In the genomic region with DNA sequence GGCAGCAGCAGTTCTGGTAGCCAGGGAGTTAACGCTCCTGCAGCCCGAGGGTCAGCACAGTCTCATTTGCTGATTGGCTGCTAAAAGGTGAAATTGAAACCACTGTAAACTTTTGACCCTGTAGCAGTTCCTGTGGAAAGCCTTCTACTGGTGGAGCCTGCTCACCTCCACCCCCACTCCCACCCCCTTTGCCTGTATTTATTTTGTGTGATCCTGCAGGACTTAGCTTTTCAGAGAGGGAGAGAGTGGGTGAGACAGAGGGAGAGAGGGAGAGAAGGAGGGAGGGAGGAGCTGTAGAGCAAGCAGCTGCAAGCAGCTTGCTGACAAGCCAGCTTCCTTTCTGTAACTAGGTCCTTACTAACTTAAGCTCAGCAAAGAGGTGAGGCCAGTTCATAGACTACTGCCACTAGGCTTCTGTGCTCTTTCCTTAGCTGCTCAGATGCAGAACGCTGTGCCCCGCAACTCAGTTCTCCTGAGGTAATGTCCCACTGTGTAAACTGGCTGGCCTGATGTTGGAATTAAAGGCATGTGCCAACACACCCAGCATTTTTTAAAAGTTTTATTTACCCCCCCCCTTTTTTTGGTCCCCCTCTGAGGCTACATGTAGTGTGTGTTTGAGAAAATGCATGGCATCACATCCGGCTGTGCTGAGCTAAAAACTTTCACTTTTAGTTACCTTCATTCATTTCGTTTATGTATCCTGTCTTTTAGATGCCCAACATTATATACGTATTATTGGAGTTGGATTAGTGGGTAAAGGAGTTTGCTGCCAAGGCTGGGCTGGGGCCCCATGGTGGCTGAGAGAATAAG, we compare ENCODE assay signal across 7 mouse cellular contexts. TPM values are rescaled to one million over a fixed set of nuclear protein-coding genes. Genes with fewer than 3 reads are reported as not detected.
DNase-seq lines count a peak whose midpoint lies in the region; ATAC-seq and TF ChIP-seq lines count a peak whose summit lies in the region.

No protein-coding gene starts in this region.

- in situ Hi-C loops in Patski (cut with MboI; ENCODE audit: low pct_unique_long_range_greater_than_20kb), result no loop called here

- H3K9me3 ChIP-seq in intestine, postnatal 0 days (ENCODE audit: control insufficient read depth), result no peaks in the 10 kb centered on the region
- H3K9me3 ChIP-seq in liver, postnatal 0 days (ENCODE audit: low read length), result no peaks in the 10 kb centered on the region
- H3K9me3 ChIP-seq in neural tube, embryonic 12.5 days, result no peaks in the 10 kb centered on the region

- TF ChIP-seq CTCF in Patski (IDR thresholded peaks at IDR 0.05), result no peak
- peak; percentile 21; the same call in 1 of the 2 replicates for TF ChIP-seq CTCF in intestine, postnatal 0 days (IDR thresholded peaks at IDR 0.05; ENCODE audit: low read depth)
- no peak for TF ChIP-seq CTCF in liver, postnatal 0 days (IDR thresholded peaks at IDR 0.05; ENCODE audit: low read depth)

- H3K9ac ChIP-seq in intestine, postnatal 0 days (ENCODE audit: low read depth, low read length), result peak overlapping the region; percentile 31; the same call in 1 of the 2 replicates
- H3K9ac ChIP-seq in liver, postnatal 0 days (replicated peaks), result no peak overlapping the region; the same call in 1 of the 2 replicates
- peak overlapping the region; percentile 38; the same call in 1 of the 2 replicates for H3K9ac ChIP-seq in neural tube, embryonic 12.5 days

- H3K36me3 ChIP-seq in intestine, postnatal 0 days (ENCODE audit: control insufficient read depth, insufficient read depth), result no peaks in the 10 kb centered on the region
- no peaks in the 10 kb centered on the region for H3K36me3 ChIP-seq in liver, postnatal 0 days (replicated peaks; ENCODE audit: insufficient read depth, low read length)
- H3K36me3 ChIP-seq in neural tube, embryonic 12.5 days, result no peaks in the 10 kb centered on the region

- ATAC-seq in Patski, result peak; percentile 74
- ATAC-seq in intestine, postnatal 0 days, result peak; percentile 84
- ATAC-seq in liver, postnatal 0 days, result peak; percentile 94
- peak; percentile 79 for ATAC-seq in neural tube, embryonic 12.5 days (ENCODE audit: low FRiP score, low read depth)

- WGBS in intestine, postnatal 0 days, result 9% methylated on average over 7 of the region's 7 CpGs
- 24% methylated on average over 7 of the region's 7 CpGs for WGBS in liver, postnatal 0 days (ENCODE audit: insufficient replicate concordance)
- 32% methylated on average over 7 of the region's 7 CpGs for WGBS in neural tube, embryonic 12.5 days

- H3K4me3 ChIP-seq in intestine, postnatal 0 days (ENCODE audit: low read depth, low read length), result peak overlapping the region; percentile 34
- H3K4me3 ChIP-seq in liver, postnatal 0 days (ENCODE audit: low read depth, low read length), result peak overlapping the region; percentile 24
- H3K4me3 ChIP-seq in neural tube, embryonic 12.5 days, result no peak overlapping the region

- peak; percentile 51 for DNase-seq in Patski (ENCODE audit: low read depth, low spot score)
- peak; percentile 92 for DNase-seq in embryo, embryonic 10 days (ENCODE audit: low spot score)
- peak; percentile 99 for DNase-seq in heart, adult 11 months
- DNase-seq in liver, postnatal 0 days, result peak; percentile 66
- DNase-seq in thymus, postnatal 4 days, result peak; percentile 47

- CTCF ChIA-PET in Patski (lab: Charles Lee), result interaction anchor here (1.0 kb wide), 1 partner anchor 9 kb away, joined by 3 read pairs; no protein-coding TSS in a partner anchor

- H3K27me3 ChIP-seq in Patski, result no peaks in the 10 kb centered on the region
- H3K27me3 ChIP-seq in intestine, postnatal 0 days (replicated peaks; ENCODE audit: control insufficient read depth, insufficient read depth, low read length), result no peaks in the 10 kb centered on the region
- H3K27me3 ChIP-seq in liver, postnatal 0 days (ENCODE audit: insufficient read depth, low read length), result no peaks in the 10 kb centered on the region
- H3K27me3 ChIP-seq in neural tube, embryonic 12.5 days (replicated peaks), result no peaks in the 10 kb centered on the region

- peak overlapping the region; percentile 83 for H3K27ac ChIP-seq in intestine, postnatal 0 days (ENCODE audit: low read depth, low read length)
- H3K27ac ChIP-seq in liver, postnatal 0 days (ENCODE audit: low read depth), result peak overlapping the region; percentile 81
- H3K27ac ChIP-seq in neural tube, embryonic 12.5 days, result peak overlapping the region; percentile 82

- peak overlapping the region; percentile 72 for H3K4me2 ChIP-seq in intestine, postnatal 0 days (replicated peaks; ENCODE audit: low read depth)
- peak overlapping the region; percentile 66 for H3K4me2 ChIP-seq in liver, postnatal 0 days (ENCODE audit: low read depth, low read length)
- H3K4me2 ChIP-seq in neural tube, embryonic 12.5 days (replicated peaks), result peak overlapping the region; percentile 54

- H3K4me1 ChIP-seq in intestine, postnatal 0 days (replicated peaks; ENCODE audit: control insufficient read depth, insufficient read depth, low read length), result peaks cover 7% of the 10 kb centered on the region; the same call in 1 of the 2 replicates
- peaks cover 24% of the 10 kb centered on the region for H3K4me1 ChIP-seq in liver, postnatal 0 days (ENCODE audit: insufficient read depth)
- peaks cover 29% of the 10 kb centered on the region for H3K4me1 ChIP-seq in neural tube, embryonic 12.5 days

- TF ChIP-seq EP300 in liver, postnatal 0 days (IDR thresholded peaks at IDR 0.05; ENCODE audit: low read depth), result no peak

- POLR2A ChIA-PET in Patski (lab: Charles Lee), result interaction anchor here (0.6 to 2.4 kb wide), 4 partner anchors 10 to 39 kb away, joined by 3 to 10 read pairs (median 4); partner anchors contain the start of gene Ncoa3

RNA-seq across cellular contexts. Expression of gene Ncoa3, which starts 38.9 kb away (rescaled TPM):
- 22.5 TPM for polyA plus RNA-seq in Patski (2021)
- 4.7 and 5.7 TPM in 2 replicates for polyA plus RNA-seq in intestine, postnatal 0 days (2015; fragmentation: Nextera tagmentation; extraction: Ambion mirVana)
- 3.3 and 3.9 TPM in 2 replicates for polyA plus RNA-seq in liver, postnatal 0 days (2015; fragmentation: Nextera tagmentation; extraction: Ambion mirVana)
- 14.4 and 15.4 TPM in 2 replicates for polyA plus RNA-seq in neural tube, embryonic 12.5 days (2016; fragmentation: Nextera tagmentation; extraction: Ambion mirVana)

Comparison
In these comparisons a context has a peak if more than half of its experiments do, and no peak if none do; other contexts are left out.
1. DNase-seq: peak in every context shown above with its lines; median percentile 99 in heart, adult 11 months; 92 in embryo, embryonic 10 days; 66 in liver, postnatal 0 days; 51 in Patski; 47 in thymus, postnatal 4 days.